Comparison of ENCODE assay signal across 11 mouse cellular contexts in the genomic region with DNA sequence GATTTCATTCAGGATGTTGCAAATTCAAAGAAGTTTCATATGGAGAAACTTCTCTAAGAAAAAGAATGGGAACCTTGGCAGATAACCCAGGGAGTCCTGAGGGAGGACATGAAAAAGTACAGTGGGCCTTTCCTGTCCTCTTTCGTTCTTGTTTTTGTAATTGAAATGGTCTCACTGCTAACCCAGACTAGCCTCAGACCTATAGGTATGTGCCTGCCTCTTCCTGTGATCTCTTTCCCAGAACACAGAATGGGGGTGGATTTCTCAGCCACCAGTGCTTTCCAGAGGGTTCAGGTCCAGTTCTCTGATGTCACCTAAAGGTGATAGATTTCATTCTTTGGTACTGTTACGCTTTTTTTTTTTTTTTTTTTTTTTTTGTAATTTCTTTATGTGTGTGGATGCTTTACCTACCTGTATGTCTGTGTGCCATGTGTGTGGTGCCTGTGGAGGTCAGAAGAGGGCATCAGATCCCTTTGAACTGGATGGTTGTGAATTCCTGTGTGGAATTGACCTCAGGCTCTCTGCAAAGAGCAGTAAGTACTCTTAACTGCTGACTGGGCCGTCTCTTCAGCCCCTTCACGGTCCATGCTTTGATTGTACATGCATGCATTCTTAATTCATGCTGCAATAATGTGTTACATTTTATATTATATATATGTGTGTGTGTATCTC. TPM values are rescaled to one million over a fixed set of nuclear protein-coding genes. Genes with fewer than 3 reads are reported as not detected.
DNase-seq lines count a peak whose midpoint lies in the region; ATAC-seq and TF ChIP-seq lines count a peak whose summit lies in the region.
"Had no signal": no experiment of that assay in that cellular context is flagged by ENCODE, and none has a peak within 500 bp of the region (broad histone marks: within the 10 kb centered on the region; RNA-seq: fewer than 3 reads in every experiment).

No protein-coding gene starts in this region.

- peak; percentile 53 for TF ChIP-seq CTCF in kidney, adult 2 months (conservative IDR thresholded peaks at IDR 0.05; ENCODE audit: insufficient read depth, insufficient read length, low read depth, low read length)
- TF ChIP-seq CTCF in E14TG2a.4 (conservative IDR thresholded peaks at IDR 0.05; ENCODE audit: low read length): no peak
- TF ChIP-seq CTCF in MEL (IDR thresholded peaks at IDR 0.05 in 2 of 3, conservative IDR thresholded peaks at IDR 0.05 in 1 of 3; ENCODE audit: control insufficient read depth in 1 of 3, insufficient read depth in 1 of 3, low read depth in 2 of 3, low read length in 3 of 3, poor library complexity in 1 of 3, severe bottlenecking in 1 of 3): no peak; a peak in 1 of 6 replicates

- H3K36me3 ChIP-seq in kidney, adult 2 months (ENCODE audit: control insufficient read depth, insufficient read depth, low read length): no peaks in the 10 kb centered on the region
- H3K36me3 ChIP-seq in E14TG2a.4 (ENCODE audit: insufficient read depth, low read length) (peaks cover 4% of the 10 kb centered on the region), MEL (ENCODE audit: control insufficient read depth in 1 of 2, insufficient read depth in 2 of 2, low read length in 2 of 2) (peaks cover 0 to 38% of the 10 kb centered on the region in 2 experiments; a peak in 2 of 4 replicates)
- H3K36me3 ChIP-seq in midbrain, embryonic 14.5 days (ENCODE audit: control insufficient read depth, insufficient read depth, low read length): no peaks in the 10 kb centered on the region
- H3K36me3 ChIP-seq: midbrain, embryonic 13.5 days had no signal

- no peak overlapping the region for H3K9ac ChIP-seq in MEL (ENCODE audit: control insufficient read depth, low read depth, low read length, poor library complexity, severe bottlenecking)
- no peak overlapping the region for H3K9ac ChIP-seq in midbrain, embryonic 14.5 days (replicated peaks; ENCODE audit: low read length)
- H3K9ac ChIP-seq: midbrain, embryonic 13.5 days had no signal

- WGBS in kidney, adult 2 months: 30% methylated on average over 4 of the region's 4 CpGs
- 60% methylated on average over 4 of the region's 4 CpGs for WGBS in midbrain, embryonic 14.5 days

- ATAC-seq in midbrain, embryonic 14.5 days (ENCODE audit: low FRiP score, low TSS enrichment): no peak
- ATAC-seq: midbrain, embryonic 13.5 days had no signal

- H3K4me3 ChIP-seq in kidney, adult 2 months (ENCODE audit: insufficient read depth, low read depth, low read length): no peak overlapping the region
- peak overlapping the region; percentile 95 for H3K4me3 ChIP-seq in E14TG2a.4 (replicated peaks; ENCODE audit: low read length)
- no peak overlapping the region for H3K4me3 ChIP-seq in MEL (ENCODE audit: control insufficient read depth in 1 of 2, insufficient read depth in 1 of 2, low read depth in 2 of 2, low read length in 2 of 2)
- H3K4me3 ChIP-seq in midbrain, embryonic 14.5 days (replicated peaks; ENCODE audit: low read depth, low read length): no peak overlapping the region
- H3K4me3 ChIP-seq: midbrain, embryonic 13.5 days had no signal

- no peak for TF ChIP-seq EP300 in MEL (IDR thresholded peaks at IDR 0.05; ENCODE audit: low read depth in 1 of 2, low read length in 2 of 2)

- no peak overlapping the region for H3K4me2 ChIP-seq in midbrain, embryonic 14.5 days (ENCODE audit: low read length)

- H3K79me2 ChIP-seq in MEL (ENCODE audit: control insufficient read depth, insufficient read depth, low read length, poor library complexity): peaks cover 25% of the 10 kb centered on the region

- H3K27me3 ChIP-seq in kidney, adult 2 months (replicated peaks; ENCODE audit: control insufficient read depth, insufficient read depth, low read length): no peaks in the 10 kb centered on the region
- H3K27me3 ChIP-seq in E14TG2a.4 (ENCODE audit: insufficient read depth, low read length) (no peaks in the 10 kb centered on the region), MEL (ENCODE audit: control insufficient read depth in 1 of 2, insufficient read depth in 2 of 2, low read length in 2 of 2) (no peaks in the 10 kb centered on the region)
- no peaks in the 10 kb centered on the region for H3K27me3 ChIP-seq in midbrain, embryonic 14.5 days (ENCODE audit: control insufficient read depth, insufficient read depth, low read length)
- H3K27me3 ChIP-seq: midbrain, embryonic 13.5 days had no signal

- peaks cover 20% of the 10 kb centered on the region for H3K4me1 ChIP-seq in kidney, adult 2 months (ENCODE audit: control insufficient read depth, insufficient read depth, low read length)
- peaks cover 69% of the 10 kb centered on the region for H3K4me1 ChIP-seq in E14TG2a.4 (replicated peaks; ENCODE audit: low read depth, low read length)
- peaks cover 12 to 22% of the 10 kb centered on the region in 2 experiments for H3K4me1 ChIP-seq in MEL (ENCODE audit: control insufficient read depth in 1 of 2, insufficient read depth in 2 of 2, low read length in 2 of 2)
- H3K4me1 ChIP-seq in midbrain, embryonic 14.5 days (ENCODE audit: control insufficient read depth, insufficient read depth, low read length): peaks cover 26% of the 10 kb centered on the region

- no peak overlapping the region for H3K27ac ChIP-seq in kidney, adult 2 months (ENCODE audit: insufficient read depth, low read depth, low read length)
- no peak overlapping the region for H3K27ac ChIP-seq in MEL (ENCODE audit: control insufficient read depth, low read depth, low read length)
- no peak overlapping the region for H3K27ac ChIP-seq in midbrain, embryonic 14.5 days (replicated peaks; ENCODE audit: low read depth, low read length)
- H3K27ac ChIP-seq: midbrain, embryonic 13.5 days had no signal

- no peak for TF ChIP-seq RAD21 in MEL (IDR thresholded peaks at IDR 0.05; ENCODE audit: low read depth, low read length)

- intact Hi-C loops in left cerebral cortex, postnatal 14 days (cut with DNase I): no loop called here

- no peaks in the 10 kb centered on the region for H3K9me3 ChIP-seq in E14TG2a.4 (ENCODE audit: low read length)
- H3K9me3 ChIP-seq in MEL (replicated peaks; ENCODE audit: insufficient read depth, low read length): no peaks in the 10 kb centered on the region
- H3K9me3 ChIP-seq in midbrain, embryonic 14.5 days (ENCODE audit: control insufficient read depth, low read length): no peaks in the 10 kb centered on the region
- H3K9me3 ChIP-seq: midbrain, embryonic 13.5 days had no signal

- TF ChIP-seq POLR2A in kidney, adult 2 months (IDR thresholded peaks at IDR 0.05; ENCODE audit: low read depth, low read length): no peak
- TF ChIP-seq POLR2A in MEL (IDR thresholded peaks at IDR 0.05; ENCODE audit: control insufficient read depth in 1 of 2, insufficient read depth in 1 of 2, low read depth in 1 of 2, low read length in 2 of 2, poor library complexity in 1 of 2): no peak

- DNase-seq in kidney, adult 2 months: peak; percentile 46
- DNase-seq in kidney, postnatal 10 days: no peak
- no peak for DNase-seq in MEL (ENCODE audit: low read depth, low spot score)
- peak; percentile 34 to 40 for DNase-seq in kidney, postnatal 36 days
- DNase-seq in midbrain, embryonic 14.5 days: no peak
- no peak for DNase-seq in left cerebral cortex, postnatal 14 days (ENCODE audit: low spot score in 2 of 2)
- DNase-seq: cerebellum, postnatal 25 days; gastrocnemius, postnatal 10 days; left cerebral cortex, postnatal 4 days had no signal

TF ChIP-seq in MEL, 35 proteins besides CTCF, POLR2A, EP300 and RAD21:
- TF ChIP-seq POLR2AphosphoS5 (IDR thresholded peaks at IDR 0.05; ENCODE audit: borderline replicate concordance, low read depth, low read length): no peak
- TF ChIP-seq ZNF384 (IDR thresholded peaks at IDR 0.05; ENCODE audit: low read depth, low read length): peak; percentile 40

RNA-seq across cellular contexts. Expression of gene Dstn, which starts 3.8 kb away (rescaled TPM):
- 46.9 and 73.0 TPM in 2 replicates for polyA plus RNA-seq in kidney, adult 2 months (2012; rRNA removed)
- 66.5 and 80.0 TPM in 2 replicates for total RNA-seq in MEL (2012; rRNA removed)
- polyA plus RNA-seq in MEL (2012; ENCODE audit: insufficient read depth in 1 of 2, insufficient read length in 2 of 2, low read depth in 1 of 2, low replicate concordance in 2 of 2, missing spikeins in 1 of 2): 10 to 100 TPM in 1 of 2 experiments, not detected in 1; 78.1 TPM
- 418 and 479 TPM in 2 replicates for polyA plus RNA-seq in midbrain, embryonic 14.5 days (2014; fragmentation: Nextera tagmentation; extraction: Ambion mirVana)
- 100 to 1,000 TPM; 213 to 219 TPM for total RNA-seq in left cerebral cortex, postnatal 14 days (2021)

RNA-seq across cellular contexts. Expression of gene Bfsp1, which starts 56.0 kb away (rescaled TPM):
- polyA plus RNA-seq in kidney, adult 2 months (2012; rRNA removed): 0.35 and 0.36 TPM in 2 replicates
- total RNA-seq in MEL (2012; rRNA removed): 3.1 and 3.4 TPM in 2 replicates
- 1 to 10 TPM in 1 of 2 experiments, not detected in 1; 2.7 TPM for polyA plus RNA-seq in MEL (2012; ENCODE audit: insufficient read depth in 1 of 2, insufficient read length in 2 of 2, low read depth in 1 of 2, low replicate concordance in 2 of 2, missing spikeins in 1 of 2)
- 1.3 and 1.8 TPM in 2 replicates for polyA plus RNA-seq in midbrain, embryonic 14.5 days (2014; fragmentation: Nextera tagmentation; extraction: Ambion mirVana)
- total RNA-seq in left cerebral cortex, postnatal 14 days (2021): 1 to 10 TPM; 1.4 to 1.8 TPM

Comparison
In these comparisons a context has a peak if more than half of its experiments do, and no peak if none do; other contexts are left out.
1. DNase-seq: peak in kidney, adult 2 months (single experiment) and kidney, postnatal 36 days (2 of 2); none in kidney, postnatal 10 days (single experiment), MEL (single experiment), midbrain, embryonic 14.5 days (single experiment) and left cerebral cortex, postnatal 14 days (0 of 2).